Mouse (Mus musculus) embryonic facial prominence, embryonic 12.5 days (tissue): Measurements from ENCODE around the gene Dock1. TPM values are rescaled to one million over a fixed set of nuclear protein-coding genes. Genes with fewer than 3 reads are reported as not detected.

ENCODE experiments used
- ATAC-seq: fragments of 200-750 bp; cut with Nextera tagmentation; 2 replicates; pipeline ENCODE4 v1.8.0; 2017; ENCODE audit not compliant: insufficient number of reproducible peaks, insufficient read depth, low FRiP score, low TSS enrichment
- H3K27ac ChIP-seq: fragments of 300-500 bp; sonication (generic); 2 replicates; pipeline ENCODE4 v1.5.1; 2016; ENCODE audit warnings: mild to moderate bottlenecking
- H3K27me3 ChIP-seq: fragments of 300-500 bp; sonication (generic); 2 replicates; pipeline ENCODE4 v1.6.1; 2016; ENCODE audit warnings: mild to moderate bottlenecking, moderate library complexity
- H3K36me3 ChIP-seq: fragments of 300-500 bp; sonication (generic); 2 replicates; pipeline ENCODE4 v1.6.1; 2016; ENCODE audit warnings: mild to moderate bottlenecking
- H3K4me1 ChIP-seq: fragments of 300-500 bp; sonication (generic); 2 replicates; pipeline ENCODE4 v1.6.1; 2016
- H3K4me2 ChIP-seq: fragments of 300-500 bp; sonication (generic); replicated peaks from 2 replicates; pipeline ENCODE4 v1.6.1; 2016; ENCODE audit warnings: mild to moderate bottlenecking, moderate library complexity
- H3K4me3 ChIP-seq: fragments of 300-500 bp; sonication (generic); 2 replicates; pipeline ENCODE4 v1.5.1; 2016; ENCODE audit warnings: mild to moderate bottlenecking
- H3K9ac ChIP-seq: fragments of 300-500 bp; sonication (generic); 2 replicates; pipeline ENCODE4 v1.6.1; 2016; ENCODE audit warnings: mild to moderate bottlenecking, moderate library complexity
- H3K9me3 ChIP-seq: fragments of 300-500 bp; sonication (generic); 2 replicates; pipeline ENCODE4 v1.6.1; 2016; ENCODE audit warnings: mild to moderate bottlenecking, moderate library complexity
- WGBS: fragments of 180-500 bp; shearing (Covaris S2); methylation state at CpG from one replicate; pipeline ENCODE4 v1.1.7; 2016; 5-methylcytosine and 5-hydroxymethylcytosine counted together
- polyA plus RNA-seq: library from polyadenylated mRNA; unstranded; fragments of >200 nt; fragmentation: Nextera tagmentation; extraction: Ambion mirVana; gene quantifications from 2 replicates; pipeline ENCODE4 v1.2.1, GENCODE M21; 2016

The Dock1 gene
- polyA plus RNA-seq, 1 experiment from 2014 or later, result 50.5 TPM

DNA sequence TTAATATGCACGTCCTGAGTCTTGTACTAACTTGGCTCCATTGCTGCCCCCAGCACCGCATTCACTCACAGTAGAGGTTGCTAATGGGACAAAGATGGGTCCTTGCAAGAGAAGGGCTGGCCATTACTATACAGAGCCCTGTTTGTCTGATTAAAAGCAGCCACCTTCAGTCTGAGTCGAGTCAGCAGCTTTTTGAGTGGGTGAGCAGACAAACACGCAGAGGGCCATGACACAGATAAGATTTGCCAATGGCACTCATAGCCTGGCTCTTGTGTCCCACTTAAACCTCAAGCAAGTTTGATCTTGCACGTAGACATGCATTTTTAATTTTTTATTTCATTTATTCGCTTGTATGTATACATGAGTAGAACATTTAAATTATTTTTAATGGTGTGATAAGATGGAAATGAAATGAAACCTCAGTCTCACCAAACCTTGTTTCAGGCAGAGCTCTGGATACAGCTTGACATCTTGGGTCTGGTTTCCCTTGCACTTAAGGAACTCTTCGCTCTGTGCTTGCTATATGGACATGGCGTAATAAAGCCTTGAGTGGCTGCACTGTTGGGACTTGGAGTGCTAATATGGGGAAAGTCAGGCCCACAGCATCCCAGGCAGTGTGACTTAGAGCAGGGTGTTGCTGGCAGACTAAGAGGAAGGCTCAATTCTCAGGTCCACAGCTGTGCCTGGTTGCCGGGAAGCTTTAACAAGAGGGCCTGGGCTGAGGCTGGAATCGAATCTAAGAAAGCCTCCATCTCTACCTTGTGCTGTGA, 455.0 kb downstream of the Dock1 start:
- Histone ChIP-seq H3K4me2 (no peak overlapping the region), H3K9ac (no peak overlapping the region), H3K27me3 (no peaks in the 10 kb centered on the region), H3K4me3 (no peak overlapping the region), H3K36me3 (peaks cover 28% of the 10 kb centered on the region; the same call in 1 of the 2 replicates), H3K27ac (no peak overlapping the region), H3K9me3 (no peaks in the 10 kb centered on the region), H3K4me1 (no peaks in the 10 kb centered on the region)
- no peak for ATAC-seq
- 89% methylated on average over 10 of the region's 10 CpGs for WGBS

DNA sequence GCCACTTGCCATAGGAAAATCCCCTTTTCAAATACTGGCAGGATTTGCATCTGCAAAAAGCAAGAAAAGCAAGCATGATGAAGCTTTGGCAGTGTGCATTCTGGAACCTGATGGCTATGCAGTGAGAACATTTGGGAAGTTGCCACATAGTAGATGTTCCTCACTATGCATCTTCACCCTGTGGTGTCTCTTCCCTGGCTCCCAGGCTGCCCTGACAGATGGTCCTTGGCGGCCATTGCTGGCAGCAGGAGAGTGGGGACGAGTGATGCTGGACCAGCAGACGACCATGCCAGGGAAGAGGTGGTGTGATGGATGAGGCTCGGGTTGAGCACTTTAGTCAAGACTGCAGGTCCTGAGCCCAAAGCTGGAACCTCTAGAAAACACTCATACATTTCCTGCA, 462.0 kb downstream of the Dock1 start:
- Histone ChIP-seq H3K4me3 (no peak overlapping the region), H3K9me3 (no peaks in the 10 kb centered on the region), H3K36me3 (peaks cover 21% of the 10 kb centered on the region), H3K4me2 (no peak overlapping the region), H3K9ac (no peak overlapping the region), H3K4me1 (0 out of 2 replicates have a peak, but pooled peaks cover 2% of the 10 kb centered on the region), H3K27ac (no peak overlapping the region), H3K27me3 (no peaks in the 10 kb centered on the region)
- ATAC-seq, result no peak
- 96% methylated on average over 4 of the region's 4 CpGs for WGBS

DNA sequence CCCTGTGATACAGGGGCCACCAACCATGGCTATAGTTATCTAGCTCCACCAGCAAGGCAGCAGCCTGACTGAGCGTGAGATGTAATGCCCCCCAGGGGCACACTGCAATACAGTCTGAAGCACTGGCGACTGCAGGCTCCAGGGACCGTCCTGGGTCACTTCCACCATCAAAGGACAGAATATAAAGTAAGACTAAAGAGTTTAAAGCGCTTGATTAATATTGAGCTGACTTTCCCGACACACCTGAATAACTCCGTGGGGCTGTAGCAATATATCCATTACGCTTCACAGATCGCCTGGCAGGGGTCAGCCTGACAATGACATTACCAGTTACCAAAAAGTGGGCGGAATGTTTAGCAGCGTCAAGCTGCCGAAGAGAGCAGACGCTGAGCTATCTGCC, 464.2 kb downstream of the Dock1 start:
- Histone ChIP-seq H3K9me3 (no peaks in the 10 kb centered on the region), H3K4me3 (no peak overlapping the region), H3K9ac (no peak overlapping the region), H3K4me2 (no peak overlapping the region), H3K27me3 (no peaks in the 10 kb centered on the region), H3K36me3 (peaks cover 27% of the 10 kb centered on the region), H3K27ac (no peak overlapping the region), H3K4me1 (0 out of 2 replicates have a peak, but pooled peaks cover 2% of the 10 kb centered on the region)
- WGBS, result 71% methylated on average over 12 of the region's 12 CpGs
- ATAC-seq, result no peak

DNA sequence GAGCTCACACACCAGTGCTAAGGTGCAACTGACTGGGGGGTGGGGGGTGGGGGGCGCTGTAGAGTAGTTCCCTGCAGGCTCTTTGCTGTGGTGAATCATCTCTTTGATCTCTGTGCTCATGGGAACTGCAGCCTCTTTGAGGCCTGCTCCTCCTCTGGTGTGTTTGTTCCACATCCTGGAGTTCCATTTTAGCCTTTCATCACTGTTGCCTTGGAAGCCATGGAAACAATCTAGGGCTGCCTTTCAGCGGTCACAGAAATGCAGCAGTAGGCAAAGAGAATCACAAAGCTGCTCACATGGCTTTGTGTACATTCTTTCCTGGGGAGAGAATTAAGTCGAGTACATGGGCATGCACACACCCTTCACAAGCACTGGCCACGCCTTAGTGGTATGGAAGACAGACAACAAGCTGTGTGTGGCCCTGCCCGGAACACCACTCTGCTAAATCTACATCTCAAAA, 468.7 kb downstream of the Dock1 start:
- Histone ChIP-seq H3K4me1 (0 out of 2 replicates have a peak, but pooled peaks cover 2% of the 10 kb centered on the region), H3K4me3 (no peak overlapping the region), H3K4me2 (no peak overlapping the region), H3K27ac (no peak overlapping the region), H3K9ac (no peak overlapping the region), H3K27me3 (no peaks in the 10 kb centered on the region), H3K9me3 (no peaks in the 10 kb centered on the region), H3K36me3 (peaks cover 44% of the 10 kb centered on the region)
- 55% methylated on average over 5 of the region's 5 CpGs for WGBS
- ATAC-seq, result no peak

DNA sequence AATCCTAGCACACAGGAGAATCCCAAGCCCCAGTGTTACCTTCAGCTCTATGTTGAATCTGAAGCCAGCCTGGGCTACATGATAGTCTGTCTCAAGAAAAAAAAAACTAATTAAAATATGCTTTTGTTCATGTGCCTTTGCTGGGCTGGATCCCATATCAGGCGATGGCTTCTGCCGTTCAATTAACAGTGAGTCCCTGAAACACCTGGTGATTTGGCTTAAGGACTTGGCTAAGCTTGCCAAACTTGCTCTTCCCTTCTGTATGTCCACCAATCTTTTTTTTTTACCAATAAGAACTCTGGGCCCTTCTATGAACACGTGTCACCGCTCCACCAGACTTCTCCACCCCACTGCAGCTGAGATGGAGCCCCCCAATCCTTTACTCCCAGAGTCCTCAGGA, 474.3 kb downstream of the Dock1 start:
- ATAC-seq, result no peak
- Histone ChIP-seq H3K4me2 (no peak overlapping the region), H3K9ac (no peak overlapping the region), H3K36me3 (peaks cover 52% of the 10 kb centered on the region), H3K4me3 (no peak overlapping the region), H3K27me3 (no peaks in the 10 kb centered on the region), H3K27ac (no peak overlapping the region), H3K4me1 (no peaks in the 10 kb centered on the region), H3K9me3 (no peaks in the 10 kb centered on the region)
- 92% methylated on average over 4 of the region's 4 CpGs for WGBS

DNA sequence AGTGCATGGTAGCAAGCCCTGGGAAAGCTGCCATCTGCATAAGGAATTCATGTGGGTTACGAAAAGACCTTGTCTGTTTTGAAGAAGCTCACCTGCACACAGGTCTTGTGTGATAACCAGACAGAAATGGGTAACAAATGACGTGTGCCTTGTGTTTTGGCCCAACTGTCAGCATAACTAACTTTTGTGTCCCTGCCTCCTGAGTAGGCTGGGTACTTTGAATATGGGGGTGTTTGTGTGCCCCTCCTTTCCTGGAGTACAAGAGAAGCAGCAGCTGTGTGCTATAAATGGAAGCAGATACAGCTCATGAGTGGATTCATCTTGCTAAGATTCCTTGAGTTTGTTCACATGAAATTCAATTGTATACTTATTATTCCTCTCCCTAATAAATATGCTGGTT, 480.5 kb downstream of the Dock1 start:
- no peak overlapping the region for H3K9ac ChIP-seq
- H3K36me3 ChIP-seq, result peaks cover 39% of the 10 kb centered on the region
- H3K27me3 ChIP-seq, result no peaks in the 10 kb centered on the region
- WGBS, result 84% methylated on average over 2 of the region's 2 CpGs
- no peak overlapping the region for H3K4me2 ChIP-seq
- H3K4me1 ChIP-seq, result no peaks in the 10 kb centered on the region
- H3K27ac ChIP-seq, result no peak overlapping the region
- H3K4me3 ChIP-seq, result no peak overlapping the region
- no peaks in the 10 kb centered on the region for H3K9me3 ChIP-seq
- ATAC-seq, result no peak

DNA sequence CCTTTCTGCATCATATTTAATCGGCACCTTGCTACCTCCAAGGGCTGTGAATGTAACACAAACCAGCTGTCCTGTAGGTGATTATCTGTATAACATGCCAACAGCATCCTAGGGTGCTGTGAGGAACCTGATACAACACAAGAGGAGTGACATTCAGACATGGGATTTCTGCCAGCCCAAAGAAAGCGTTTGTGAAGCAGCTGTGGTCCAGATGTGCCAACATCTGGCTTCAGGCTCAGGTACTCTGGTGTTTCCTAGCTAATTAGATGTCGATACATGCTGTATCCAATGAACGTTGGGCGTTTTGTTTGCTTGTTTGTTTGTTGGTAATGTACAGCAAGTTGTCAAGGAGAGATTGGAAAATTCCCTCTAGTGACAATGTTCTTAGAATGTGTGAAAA, 487.1 kb downstream of the Dock1 start:
- no peak for ATAC-seq
- Histone ChIP-seq H3K4me2 (no peak overlapping the region), H3K4me1 (no peaks in the 10 kb centered on the region), H3K4me3 (no peak overlapping the region), H3K36me3 (peaks cover 35% of the 10 kb centered on the region), H3K27ac (no peak overlapping the region), H3K9ac (no peak overlapping the region), H3K27me3 (no peaks in the 10 kb centered on the region), H3K9me3 (no peaks in the 10 kb centered on the region)
- 58% methylated on average over 5 of the region's 5 CpGs for WGBS

DNA sequence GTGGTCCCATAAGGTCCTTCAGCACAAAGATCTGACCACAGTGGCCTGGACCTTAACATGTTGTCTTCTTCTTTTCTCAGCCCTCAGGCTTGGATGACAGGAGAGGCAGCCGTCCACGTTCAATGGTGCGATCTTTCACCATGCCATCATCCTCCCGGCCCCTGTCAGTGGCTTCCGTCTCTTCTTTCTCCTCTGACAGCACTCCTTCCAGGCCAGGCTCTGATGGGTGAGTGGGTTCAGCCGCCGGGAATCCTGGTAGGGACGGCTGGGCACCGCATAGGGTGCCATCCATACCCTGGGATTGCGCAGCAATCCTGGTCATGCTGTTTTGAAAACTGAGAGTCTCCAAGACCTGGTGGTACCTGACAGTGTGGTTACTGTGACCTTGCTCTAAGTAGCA, 487.9 kb downstream of the Dock1 start:
- no peaks in the 10 kb centered on the region for H3K4me1 ChIP-seq
- H3K27ac ChIP-seq, result no peak overlapping the region
- H3K9ac ChIP-seq, result no peak overlapping the region
- H3K4me3 ChIP-seq, result no peak overlapping the region
- no peak for ATAC-seq
- WGBS, result 96% methylated on average over 10 of the region's 10 CpGs
- H3K36me3 ChIP-seq, result peaks cover 40% of the 10 kb centered on the region
- H3K4me2 ChIP-seq, result no peak overlapping the region
- no peaks in the 10 kb centered on the region for H3K9me3 ChIP-seq
- H3K27me3 ChIP-seq, result no peaks in the 10 kb centered on the region

DNA sequence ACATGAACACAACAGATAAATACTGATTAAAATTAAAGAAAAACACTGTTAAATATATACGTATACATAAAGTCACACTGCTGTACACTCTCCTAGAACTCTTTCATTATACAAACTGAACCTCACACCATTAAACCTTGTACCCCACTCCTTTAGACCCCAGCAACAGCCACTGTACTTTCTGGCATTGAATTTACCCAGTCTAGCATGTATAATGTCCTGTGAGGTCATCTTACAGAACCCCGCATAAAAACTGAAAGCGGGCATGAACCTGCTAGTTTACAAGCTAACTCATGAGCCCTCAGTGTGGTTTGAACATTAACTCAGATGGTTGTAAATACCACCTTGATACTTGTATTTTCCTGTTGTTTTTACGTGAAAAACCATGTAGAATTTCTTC, 489.2 kb downstream of the Dock1 start:
- Histone ChIP-seq H3K4me1 (no peaks in the 10 kb centered on the region), H3K9me3 (no peaks in the 10 kb centered on the region), H3K9ac (no peak overlapping the region), H3K27ac (no peak overlapping the region), H3K36me3 (peaks cover 45% of the 10 kb centered on the region), H3K4me3 (no peak overlapping the region), H3K4me2 (no peak overlapping the region), H3K27me3 (no peaks in the 10 kb centered on the region)
- 94% methylated on average over 4 of the region's 4 CpGs for WGBS
- ATAC-seq, result no peak

DNA sequence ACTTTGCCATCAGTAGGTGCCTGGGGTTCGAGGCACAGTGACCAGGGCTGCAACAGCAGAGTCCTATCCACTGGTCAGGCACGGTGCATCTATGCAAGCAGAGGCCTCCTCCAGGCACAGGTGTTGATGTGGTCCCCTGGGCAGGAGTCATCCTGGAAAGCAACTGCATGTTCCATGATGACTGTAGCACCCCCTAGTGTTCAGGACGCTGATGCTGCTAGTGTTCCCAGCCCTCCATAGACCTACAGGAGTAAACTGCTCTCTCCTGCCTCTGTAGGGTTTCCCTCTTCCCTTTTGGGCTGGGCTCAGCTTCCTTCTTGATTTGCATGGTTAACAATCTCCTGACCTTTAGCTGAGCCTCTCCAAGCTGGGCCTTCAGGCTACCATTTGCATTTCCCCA, 494.7 kb downstream of the Dock1 start:
- H3K4me3 ChIP-seq, result no peak overlapping the region
- no peak overlapping the region for H3K27ac ChIP-seq
- 47% methylated on average over 3 of the region's 3 CpGs for WGBS

DNA sequence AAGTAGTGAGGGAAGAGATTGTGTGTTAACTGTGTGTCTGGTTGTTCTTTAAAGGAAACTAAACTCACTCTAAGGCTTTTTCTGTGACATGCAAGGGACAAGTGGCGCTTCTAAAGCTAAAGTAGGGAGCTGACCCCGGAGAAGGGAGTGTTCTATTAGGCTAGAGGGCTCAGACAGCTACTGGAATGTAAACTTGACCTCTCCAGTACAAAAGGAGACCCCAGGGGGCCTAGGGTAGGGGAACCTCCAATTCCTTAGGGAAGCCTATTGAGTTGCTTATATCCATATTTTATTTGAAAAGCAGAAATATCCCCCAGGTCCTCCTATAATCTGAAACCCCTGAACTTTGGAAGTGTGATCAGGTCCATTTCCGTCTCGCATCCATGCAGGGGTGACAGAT, 499.5 kb downstream of the Dock1 start:
- Histone ChIP-seq H3K27ac (no peak overlapping the region), H3K9me3 (no peaks in the 10 kb centered on the region), H3K36me3 (peaks cover 36% of the 10 kb centered on the region), H3K9ac (no peak overlapping the region), H3K4me1 (no peaks in the 10 kb centered on the region), H3K27me3 (no peaks in the 10 kb centered on the region), H3K4me3 (no peak overlapping the region), H3K4me2 (no peak overlapping the region)
- 67% methylated on average over 4 of the region's 4 CpGs for WGBS
- no peak for ATAC-seq

More for the DNA sequence above, 494.7 kb downstream of the Dock1 start:
- 0 out of 2 replicates have a peak, but pooled peaks have one; percentile 15 for ATAC-seq
- peaks cover 64% of the 10 kb centered on the region for H3K36me3 ChIP-seq
- no peak overlapping the region for H3K4me2 ChIP-seq
- H3K4me1 ChIP-seq, result no peaks in the 10 kb centered on the region
- H3K9ac ChIP-seq, result no peak overlapping the region
- no peaks in the 10 kb centered on the region for H3K27me3 ChIP-seq
- H3K9me3 ChIP-seq, result no peaks in the 10 kb centered on the region

DNA sequence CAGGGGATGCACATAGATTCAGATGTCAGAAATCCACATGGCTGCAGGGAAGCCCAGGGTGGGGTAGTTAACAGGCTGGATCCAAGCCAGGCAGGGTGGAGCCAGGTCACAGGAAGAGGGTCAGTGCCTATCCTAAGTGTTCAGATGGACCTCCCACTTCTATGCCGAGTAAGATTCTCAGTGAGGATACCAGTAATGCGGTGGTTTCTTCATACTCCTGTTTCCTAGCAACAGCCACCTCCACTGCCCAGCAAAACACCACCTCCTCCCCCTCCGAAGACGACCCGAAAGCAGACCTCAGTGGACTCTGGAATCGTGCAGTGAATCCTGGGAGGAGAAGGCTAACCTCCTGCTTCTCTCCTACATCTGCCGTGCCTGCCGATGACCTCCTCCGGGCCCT, 501.8 kb downstream of the Dock1 start:
- no peaks in the 10 kb centered on the region for H3K9me3 ChIP-seq

More for the DNA sequence above, 501.8 kb downstream of the Dock1 start:
- 81% methylated on average over 9 of the region's 9 CpGs for WGBS
- no peak for ATAC-seq
- Histone ChIP-seq H3K4me2 (no peak overlapping the region), H3K4me3 (no peak overlapping the region), H3K4me1 (no peaks in the 10 kb centered on the region), H3K9ac (no peak overlapping the region), H3K27ac (no peak overlapping the region), H3K36me3 (peaks cover 26% of the 10 kb centered on the region), H3K27me3 (no peaks in the 10 kb centered on the region)
